Mouse (Mus musculus) bone marrow macrophage, adult 2 months (primary cell): ENCODE measurements around the gene Rab3b.

ENCODE experiments used
- CTCF ChIP-seq: IDR thresholded peaks from 2 replicates; pipeline ENCODE4 v1.5.1; 2012; ENCODE audit warnings: low read depth, mild to moderate bottlenecking, low read length, moderate library complexity
- POLR2A ChIP-seq: IDR thresholded peaks from 2 replicates; pipeline ENCODE4 v1.6.1; 2012; ENCODE audit warnings: mild to moderate bottlenecking, low read depth, low read length, borderline replicate concordance

- TF ChIP-seq POLR2A (no peak), CTCF (no peak)
Observed at GRCm38 (mm10) chr4:108991811-108992210, 112.9 kb downstream of the Rab3b start.
